Mouse (Mus musculus): ENCODE measurements around the gene Ppp1r9a. TPM values are rescaled to one million over a fixed set of nuclear protein-coding genes. Genes with fewer than 3 reads are reported as not detected.

The Ppp1r9a gene
- polyA plus RNA-seq, 2 experiments, result 18.9 to 33.8 TPM

DNA sequence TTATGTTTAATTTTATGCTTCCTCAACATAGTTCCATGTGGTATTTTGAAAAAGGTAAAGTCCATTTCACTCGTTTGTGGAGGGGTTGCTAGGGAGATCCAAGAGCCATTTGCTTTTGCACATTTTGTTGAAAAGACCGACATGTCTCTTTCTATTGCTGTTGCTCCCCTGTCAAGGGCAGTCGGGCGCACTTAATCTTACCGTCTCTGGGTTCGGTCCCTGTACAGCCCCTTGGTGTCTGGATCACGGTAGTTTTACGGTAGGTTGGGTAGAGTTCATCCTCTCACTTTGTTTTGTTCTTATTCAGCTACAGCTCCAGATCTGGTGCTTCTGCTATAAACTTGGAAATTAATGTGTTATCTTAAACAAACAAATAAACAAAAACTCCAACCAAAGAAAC, 98.1 kb downstream of the Ppp1r9a start:
- WGBS, result 68% methylated on average over 8 of the region's 8 CpGs
- ATAC-seq (ENCODE audit: low FRiP score, low read depth) (no peak), DNase-seq (ENCODE audit: low spot score) (no peak)
- Histone ChIP-seq H3K9ac (ENCODE audit: low read depth, low read length, severe bottlenecking) (no peak overlapping the region), H3K4me2 (replicated peaks; ENCODE audit: low read depth, low read length, severe bottlenecking) (no peak overlapping the region), H3K36me3 (ENCODE audit: control insufficient read depth, insufficient read depth, low read length) (no peaks in the 10 kb centered on the region), H3K4me1 (ENCODE audit: control insufficient read depth, insufficient read depth, low read length) (peaks cover 7% of the 10 kb centered on the region; the same call in 1 of the 2 replicates), H3K9me3 (ENCODE audit: control insufficient read depth, low read length) (no peaks in the 10 kb centered on the region), H3K27me3 (ENCODE audit: control insufficient read depth, insufficient read depth, low read length) (no peaks in the 10 kb centered on the region), H3K4me3 (replicated peaks; ENCODE audit: low read length) (no peak overlapping the region), H3K27ac (replicated peaks; ENCODE audit: low read depth, low read length) (no peak overlapping the region)
- TF ChIP-seq POLR2A (IDR thresholded peaks at IDR 0.05; ENCODE audit: borderline replicate concordance, extremely low read depth, insufficient read depth, insufficient read length), result no peak

DNA sequence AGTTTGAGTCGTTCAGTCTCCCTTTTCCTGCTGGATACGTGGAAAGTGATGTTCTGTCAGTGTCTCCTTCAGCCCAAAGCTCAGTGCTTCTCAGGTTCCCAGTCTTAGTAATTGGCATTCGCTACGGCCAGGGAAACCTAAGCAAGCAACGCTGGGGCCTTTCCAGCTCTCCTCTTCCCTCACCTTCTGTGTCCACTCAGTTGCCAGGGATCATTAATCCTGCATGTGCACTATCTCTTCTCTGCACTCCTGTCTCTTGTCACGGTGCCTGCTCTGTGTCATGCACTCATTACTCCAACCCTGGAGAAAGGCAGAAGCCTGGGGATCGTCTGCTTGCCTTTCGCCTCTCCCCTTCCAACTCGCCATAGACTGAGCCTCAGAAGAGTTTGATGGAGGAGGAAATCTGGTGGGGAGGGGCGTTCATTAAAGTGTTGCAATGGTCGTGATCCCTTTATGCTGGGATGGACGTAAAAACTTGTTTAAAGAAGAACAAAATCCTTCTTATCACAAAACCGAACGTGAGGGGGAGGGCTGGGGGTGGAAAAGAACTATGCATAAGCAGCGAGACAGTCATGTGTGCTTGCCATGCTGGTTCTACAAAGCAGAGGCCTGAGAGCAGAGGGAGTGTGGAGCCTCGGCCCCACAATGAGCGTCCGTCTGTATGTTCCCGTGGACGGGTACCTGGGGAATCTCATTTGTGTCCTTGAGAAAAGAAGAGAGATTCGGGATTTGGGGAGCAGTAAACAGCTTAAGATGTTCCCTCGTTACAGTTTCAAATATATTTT, 103.0 kb downstream of the Ppp1r9a start:
- peak; percentile 74 for ATAC-seq (ENCODE audit: low FRiP score, low read depth)
- Histone ChIP-seq H3K9me3 (ENCODE audit: control insufficient read depth, low read length) (no peaks in the 10 kb centered on the region), H3K9ac (ENCODE audit: low read depth, low read length, severe bottlenecking) (no peak overlapping the region), H3K4me1 (ENCODE audit: control insufficient read depth, insufficient read depth, low read length) (peaks cover 4% of the 10 kb centered on the region; the same call in 1 of the 2 replicates), H3K27me3 (ENCODE audit: control insufficient read depth, insufficient read depth, low read length) (no peaks in the 10 kb centered on the region), H3K4me2 (replicated peaks; ENCODE audit: low read depth, low read length, severe bottlenecking) (no peak overlapping the region), H3K36me3 (ENCODE audit: control insufficient read depth, insufficient read depth, low read length) (no peaks in the 10 kb centered on the region), H3K4me3 (replicated peaks; ENCODE audit: low read length) (no peak overlapping the region), H3K27ac (replicated peaks; ENCODE audit: low read depth, low read length) (no peak overlapping the region; the same call in 1 of the 2 replicates)
- peak; percentile 63 for DNase-seq (ENCODE audit: low spot score)
- 45% methylated on average over 22 of the region's 22 CpGs for WGBS
- no peak for TF ChIP-seq POLR2A (IDR thresholded peaks at IDR 0.05; ENCODE audit: borderline replicate concordance, extremely low read depth, insufficient read depth, insufficient read length)

DNA sequence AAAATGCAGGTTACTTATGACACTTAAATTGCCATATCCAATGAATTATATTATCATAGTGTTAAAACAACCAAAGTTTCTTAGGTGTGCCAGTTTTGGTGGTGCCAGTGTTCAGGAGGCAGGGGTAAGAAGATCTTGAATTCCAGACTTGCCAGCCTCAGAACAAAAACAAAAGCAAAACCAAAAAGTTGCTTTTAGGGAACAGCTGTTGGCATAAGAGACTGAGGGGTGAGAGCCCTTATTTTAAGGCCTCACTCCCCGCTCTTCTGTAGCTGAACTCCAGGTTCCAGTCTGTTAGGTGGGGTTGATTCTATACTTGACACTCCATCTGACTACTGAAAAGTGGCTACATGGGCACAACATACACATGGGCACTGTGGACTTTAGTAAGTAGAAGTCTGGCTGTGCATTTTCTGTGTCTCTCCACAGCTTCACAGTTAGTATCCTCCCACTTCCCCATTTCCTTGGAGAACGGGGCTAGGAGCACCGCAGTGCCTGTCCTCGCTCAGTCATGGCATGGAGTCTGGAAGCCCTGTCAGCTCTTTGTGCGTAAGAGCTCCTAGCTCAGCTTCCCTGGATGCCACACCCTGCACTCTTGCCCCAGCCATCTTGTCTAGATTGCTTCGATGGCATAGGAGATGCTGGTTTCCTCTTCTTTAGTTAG, 103.7 kb downstream of the Ppp1r9a start:
- WGBS, result 84% methylated on average over 6 of the region's 6 CpGs
- Histone ChIP-seq H3K27ac (replicated peaks; ENCODE audit: low read depth, low read length) (no peak overlapping the region), H3K27me3 (ENCODE audit: control insufficient read depth, insufficient read depth, low read length) (no peaks in the 10 kb centered on the region), H3K9me3 (ENCODE audit: control insufficient read depth, low read length) (no peaks in the 10 kb centered on the region), H3K9ac (ENCODE audit: low read depth, low read length, severe bottlenecking) (no peak overlapping the region), H3K4me1 (ENCODE audit: control insufficient read depth, insufficient read depth, low read length) (peaks cover 11% of the 10 kb centered on the region), H3K4me2 (replicated peaks; ENCODE audit: low read depth, low read length, severe bottlenecking) (no peak overlapping the region), H3K36me3 (ENCODE audit: control insufficient read depth, insufficient read depth, low read length) (no peaks in the 10 kb centered on the region), H3K4me3 (replicated peaks; ENCODE audit: low read length) (no peak overlapping the region)
- no peak for TF ChIP-seq POLR2A (IDR thresholded peaks at IDR 0.05; ENCODE audit: borderline replicate concordance, extremely low read depth, insufficient read depth, insufficient read length)
- no peak for DNase-seq (ENCODE audit: low spot score)
- ATAC-seq (ENCODE audit: low FRiP score, low read depth), result no peak

GRCm38 (mm10) chr6:5008166-5008565, 105.4 kb downstream of the Ppp1r9a start:
- H3K27me3 ChIP-seq (ENCODE audit: control insufficient read depth, insufficient read depth, low read length), result no peaks in the 10 kb centered on the region
- H3K4me1 ChIP-seq (ENCODE audit: control insufficient read depth, insufficient read depth, low read length), result peaks cover 20% of the 10 kb centered on the region
- H3K9ac ChIP-seq (ENCODE audit: low read depth, low read length, severe bottlenecking), result no peak overlapping the region
- DNase-seq (ENCODE audit: low spot score) (no peak), ATAC-seq (ENCODE audit: low FRiP score, low read depth) (no peak)
- no peak overlapping the region for H3K4me2 ChIP-seq (replicated peaks; ENCODE audit: low read depth, low read length, severe bottlenecking)
- H3K9me3 ChIP-seq (ENCODE audit: control insufficient read depth, low read length), result no peaks in the 10 kb centered on the region
- 57% methylated on average over 2 of the region's 2 CpGs for WGBS
- H3K4me3 ChIP-seq (replicated peaks; ENCODE audit: low read length), result no peak overlapping the region
- no peaks in the 10 kb centered on the region for H3K36me3 ChIP-seq (ENCODE audit: control insufficient read depth, insufficient read depth, low read length)
- no peak for TF ChIP-seq POLR2A (IDR thresholded peaks at IDR 0.05; ENCODE audit: borderline replicate concordance, extremely low read depth, insufficient read depth, insufficient read length)
- no peak overlapping the region for H3K27ac ChIP-seq (replicated peaks; ENCODE audit: low read depth, low read length)

GRCm38 (mm10) chr6:5008603-5009002, 105.9 kb downstream of the Ppp1r9a start:
- no peak overlapping the region for H3K4me2 ChIP-seq (replicated peaks; ENCODE audit: low read depth, low read length, severe bottlenecking)
- H3K4me3 ChIP-seq (replicated peaks; ENCODE audit: low read length), result no peak overlapping the region
- no peak for TF ChIP-seq POLR2A (IDR thresholded peaks at IDR 0.05; ENCODE audit: borderline replicate concordance, extremely low read depth, insufficient read depth, insufficient read length)
- DNase-seq (ENCODE audit: low spot score) (no peak), ATAC-seq (ENCODE audit: low FRiP score, low read depth) (no peak)
- H3K9ac ChIP-seq (ENCODE audit: low read depth, low read length, severe bottlenecking), result no peak overlapping the region
- no peaks in the 10 kb centered on the region for H3K9me3 ChIP-seq (ENCODE audit: control insufficient read depth, low read length)
- H3K27me3 ChIP-seq (ENCODE audit: control insufficient read depth, insufficient read depth, low read length), result no peaks in the 10 kb centered on the region
- peaks cover 20% of the 10 kb centered on the region for H3K4me1 ChIP-seq (ENCODE audit: control insufficient read depth, insufficient read depth, low read length)
- H3K27ac ChIP-seq (replicated peaks; ENCODE audit: low read depth, low read length), result no peak overlapping the region
- no peaks in the 10 kb centered on the region for H3K36me3 ChIP-seq (ENCODE audit: control insufficient read depth, insufficient read depth, low read length)
- 76% methylated on average over 15 of the region's 15 CpGs for WGBS
